Mouse (Mus musculus): ENCODE results near the gene Kcnh3.

GRCm38 (mm10) chr15:99240129-99240528 is 15.5 kb downstream of the Kcnh3 start:
- TF ChIP-seq CTCF (IDR thresholded peaks at IDR 0.05; ENCODE audit: control insufficient read depth, insufficient read depth, insufficient read length) (peak; percentile 18), FOSL1 (IDR thresholded peaks at IDR 0.05; ENCODE audit: insufficient read depth, low read length, poor library complexity, severe bottlenecking) (no peak), USF1 (IDR thresholded peaks at IDR 0.05; ENCODE audit: low read depth) (no peak), MYOD1 (IDR thresholded peaks at IDR 0.05; ENCODE audit: control insufficient read depth, insufficient read length, low read depth) (no peak)
